Mouse (Mus musculus) C2C12 (cell line): ENCODE data around the gene C5ar1. TPM values are rescaled to one million over a fixed set of nuclear protein-coding genes. Genes with fewer than 3 reads are reported as not detected.
A peak's percentile ranks its signal among the peaks of the same experiment; 100 is the strongest.

Source experiments
- H3K27me3 ChIP-seq: one replicate; pipeline ENCODE4 v1.6.1; 2011; ENCODE audit not compliant: control insufficient read depth, insufficient read depth, insufficient read length
- H3K36me3 ChIP-seq: one replicate; pipeline ENCODE4 v1.6.1; 2011; ENCODE audit not compliant: control insufficient read depth, insufficient read depth
- H3K4me3 ChIP-seq: one replicate; pipeline ENCODE4 v1.5.1; 2011; ENCODE audit warnings: mild to moderate bottlenecking, control low read depth; ENCODE audit not compliant: poor library complexity, insufficient read depth, severe bottlenecking
- H3K79me2 ChIP-seq: one replicate; pipeline ENCODE4 v1.6.1; 2011; ENCODE audit not compliant: control insufficient read depth, insufficient read depth
- H3K79me3 ChIP-seq: one replicate; pipeline ENCODE4 v1.6.1; 2011; ENCODE audit warnings: low read depth, control low read depth
- H3ac ChIP-seq: one replicate; pipeline ENCODE3; 2011; ENCODE audit warnings: low read depth; ENCODE audit not compliant: control insufficient read depth, insufficient read length
- CEBPB ChIP-seq: IDR thresholded peaks from one replicate; pipeline ENCODE4 v1.6.1; 2011; ENCODE audit warnings: low read depth, mild to moderate bottlenecking, control low read depth, moderate library complexity
- CTCF ChIP-seq: IDR thresholded peaks from one replicate; pipeline ENCODE4 v1.5.1; 2011; ENCODE audit not compliant: control insufficient read depth, insufficient read depth, insufficient read length
- FOSL1 ChIP-seq: IDR thresholded peaks from one replicate; pipeline ENCODE4 v1.8.0; 2011; ENCODE audit warnings: mild to moderate bottlenecking, low read length; ENCODE audit not compliant: poor library complexity, insufficient read depth, severe bottlenecking
- MAX ChIP-seq: IDR thresholded peaks from one replicate; pipeline ENCODE4 v1.6.1; 2011; ENCODE audit warnings: mild to moderate bottlenecking, control low read depth
- MYOD1 ChIP-seq: IDR thresholded peaks from one replicate; pipeline ENCODE4 v1.6.1; 2011; ENCODE audit warnings: low read depth; ENCODE audit not compliant: control insufficient read depth, insufficient read length
- MYOG ChIP-seq: IDR thresholded peaks from one replicate; pipeline ENCODE4 v1.6.1; 2011; ENCODE audit not compliant: control insufficient read depth, insufficient read length; ENCODE audit errors: extremely low read depth
- USF1 ChIP-seq: IDR thresholded peaks from one replicate; pipeline ENCODE4 v1.6.1; 2011; ENCODE audit warnings: low read depth, mild to moderate bottlenecking, control low read depth, moderate library complexity
- polyA plus RNA-seq: library from polyadenylated mRNA; unstranded; fragments of >200 nt; fragmentation: generic; extraction: Trizol; gene quantifications from one replicate; pipeline ENCODE4 v1.2.1, GENCODE M21; 2012; ENCODE audit warnings: missing spikeins

The C5ar1 gene
- polyA plus RNA-seq, 1 experiment, result 0.02 TPM

- Histone ChIP-seq H3K79me3 (no peaks in the 10 kb centered on the region), H3K27me3 (no peaks in the 10 kb centered on the region), H3K4me3 (no peak overlapping the region), H3K36me3 (no peaks in the 10 kb centered on the region), H3ac (no peak overlapping the region), H3K79me2 (no peaks in the 10 kb centered on the region)
- TF ChIP-seq MAX (no peak), MYOG (no peak), MYOD1 (peak; percentile 32)
Observed at GRCm38 (mm10) chr7:16204791-16205190, 54.5 kb downstream of the C5ar1 start.

GRCm38 (mm10) chr7:16203505-16203903 lies 55.8 kb downstream of the C5ar1 start:
- no peaks in the 10 kb centered on the region for H3K79me3 ChIP-seq
- TF ChIP-seq MYOG, result no peak
- TF ChIP-seq CTCF, result no peak
- no peak for TF ChIP-seq FOSL1
- no peak for TF ChIP-seq MYOD1
- no peak for TF ChIP-seq CEBPB
- no peak for TF ChIP-seq MAX
- no peak for TF ChIP-seq USF1
- no peaks in the 10 kb centered on the region for H3K27me3 ChIP-seq
- H3K36me3 ChIP-seq, result no peaks in the 10 kb centered on the region
- no peak overlapping the region for H3ac ChIP-seq
- no peaks in the 10 kb centered on the region for H3K79me2 ChIP-seq
- H3K4me3 ChIP-seq, result no peak overlapping the region

GRCm38 (mm10) chr7:16202756-16203504 lies 56.4 kb downstream of the C5ar1 start:
- no peaks in the 10 kb centered on the region for H3K79me3 ChIP-seq
- TF ChIP-seq MAX (no peak), CTCF (no peak), USF1 (no peak), MYOD1 (no peak), FOSL1 (no peak), MYOG (no peak), CEBPB (no peak)
- no peaks in the 10 kb centered on the region for H3K79me2 ChIP-seq
- H3ac ChIP-seq, result no peak overlapping the region
- no peaks in the 10 kb centered on the region for H3K27me3 ChIP-seq
- H3K36me3 ChIP-seq, result no peaks in the 10 kb centered on the region
- H3K4me3 ChIP-seq, result no peak overlapping the region

GRCm38 (mm10) chr7:16201136-16201535 lies 58.2 kb downstream of the C5ar1 start:
- no peaks in the 10 kb centered on the region for H3K27me3 ChIP-seq
- no peak overlapping the region for H3K4me3 ChIP-seq
- no peaks in the 10 kb centered on the region for H3K79me2 ChIP-seq
- H3K36me3 ChIP-seq, result no peaks in the 10 kb centered on the region
- no peaks in the 10 kb centered on the region for H3K79me3 ChIP-seq
- TF ChIP-seq MYOD1, result no peak
- TF ChIP-seq CTCF, result no peak
- no peak for TF ChIP-seq USF1
- TF ChIP-seq MAX, result no peak
- TF ChIP-seq CEBPB, result no peak
- TF ChIP-seq FOSL1, result no peak
- H3ac ChIP-seq, result no peak overlapping the region

GRCm38 (mm10) chr7:16198540-16198939 lies 60.8 kb downstream of the C5ar1 start:
- H3K79me3 ChIP-seq, result no peaks in the 10 kb centered on the region
- H3K79me2 ChIP-seq, result no peaks in the 10 kb centered on the region
- TF ChIP-seq FOSL1 (no peak), CTCF (no peak), MAX (no peak), MYOD1 (no peak), MYOG (no peak), USF1 (no peak), CEBPB (no peak)
- no peaks in the 10 kb centered on the region for H3K36me3 ChIP-seq
- no peaks in the 10 kb centered on the region for H3K27me3 ChIP-seq
- no peak overlapping the region for H3ac ChIP-seq
- no peak overlapping the region for H3K4me3 ChIP-seq

- no peaks in the 10 kb centered on the region for H3K27me3 ChIP-seq
- no peaks in the 10 kb centered on the region for H3K79me3 ChIP-seq
- TF ChIP-seq CEBPB, result no peak
- no peak for TF ChIP-seq MAX
- TF ChIP-seq CTCF, result no peak
- no peak for TF ChIP-seq MYOD1
- no peak for TF ChIP-seq FOSL1
- TF ChIP-seq USF1, result no peak
- no peak for TF ChIP-seq MYOG
- H3ac ChIP-seq, result no peak overlapping the region
- H3K4me3 ChIP-seq, result no peak overlapping the region
- no peaks in the 10 kb centered on the region for H3K79me2 ChIP-seq
- no peaks in the 10 kb centered on the region for H3K36me3 ChIP-seq
Observed at GRCm38 (mm10) chr7:16197166-16197565, 62.2 kb downstream of the C5ar1 start.

Other genes with a start within 250 kb of the C5ar1 start
- 4.3 TPM for gene Bicra, start 211.6 kb downstream of the C5ar1 start, polyA plus RNA-seq
- not detected for gene Zfp541, start 197.7 kb downstream of the C5ar1 start, polyA plus RNA-seq
- 138 TPM for gene Napa, start 161.1 kb downstream of the C5ar1 start, polyA plus RNA-seq
- 13.1 TPM for gene Kptn, start 139.6 kb downstream of the C5ar1 start, polyA plus RNA-seq
- 0.02 TPM for gene Slc8a2, start 129.7 kb downstream of the C5ar1 start, polyA plus RNA-seq
- 4.5 TPM for gene Meis3, start 84.5 kb downstream of the C5ar1 start, polyA plus RNA-seq
- 14.4 TPM for gene Dhx34, start 37.5 kb downstream of the C5ar1 start, polyA plus RNA-seq
- not detected for gene C5ar2, start 15.4 kb downstream of the C5ar1 start, polyA plus RNA-seq
- 11.7 TPM for gene Inafm1, start 14.1 kb upstream of the C5ar1 start, polyA plus RNA-seq
- 52.2 TPM for gene Ccdc9, start 27.3 kb upstream of the C5ar1 start, polyA plus RNA-seq
- 6.6 TPM for gene Bbc3, start 48.9 kb upstream of the C5ar1 start, polyA plus RNA-seq
- 218 TPM for gene Sae1, start 128.3 kb upstream of the C5ar1 start, polyA plus RNA-seq
- 29.8 TPM for gene Zc3h4, start 141.4 kb upstream of the C5ar1 start, polyA plus RNA-seq
- gene Tmem160, start 193.2 kb upstream of the C5ar1 start, polyA plus RNA-seq, result 81.7 TPM
- 0.18 TPM for gene Npas1, start 218.2 kb upstream of the C5ar1 start, polyA plus RNA-seq